Comparison of ENCODE assay signal across 19 mouse cellular contexts in the genomic region with DNA sequence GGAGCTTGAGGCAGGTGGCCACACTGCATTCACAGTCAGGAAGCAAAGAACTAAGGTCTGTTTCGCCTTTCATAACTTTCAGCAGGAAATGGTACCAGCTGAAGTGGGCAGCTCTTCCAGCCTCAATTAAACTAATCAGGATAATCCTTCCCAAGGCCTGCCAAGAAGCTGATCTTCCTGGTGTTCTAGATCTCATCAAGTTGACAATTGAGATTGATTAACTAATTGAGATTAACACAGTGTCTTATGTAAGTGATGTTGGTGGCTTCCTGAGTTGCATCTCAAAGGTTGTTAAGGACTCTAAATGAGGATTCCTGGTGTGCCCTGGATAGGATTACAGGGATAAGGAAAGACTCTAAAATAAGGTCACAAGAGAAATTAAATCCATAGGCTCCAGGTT.
"Had no signal": no experiment of that assay in that cellular context is flagged by ENCODE, and none has a peak within 500 bp of the region (broad histone marks: within the 10 kb centered on the region; RNA-seq: fewer than 3 reads in every experiment).

No protein-coding gene starts in this region.

- DNase-seq: gastrocnemius, postnatal 25 days; heart, adult 18-20 months; heart, postnatal 14 days; heart, postnatal 36 days; layer of hippocampus, adult 9-11 months; liver; liver, embryonic 13.5 days had no signal

- H3K9me3 ChIP-seq: heart, embryonic 10.5 days; heart, embryonic 13.5 days; heart, embryonic 15.5 days; hindbrain, embryonic 13.5 days; hindbrain, embryonic 15.5 days; limb, embryonic 10.5 days; limb, embryonic 12.5 days; liver, embryonic 13.5 days; liver, embryonic 15.5 days had no signal

- H3K36me3 ChIP-seq: heart, embryonic 10.5 days; heart, embryonic 13.5 days; heart, embryonic 15.5 days; hindbrain, embryonic 13.5 days; hindbrain, embryonic 15.5 days; limb, embryonic 10.5 days; limb, embryonic 12.5 days; liver, embryonic 13.5 days; liver, embryonic 15.5 days had no signal

- H3K4me3 ChIP-seq: heart, embryonic 10.5 days; heart, embryonic 13.5 days; heart, embryonic 15.5 days; hindbrain, embryonic 13.5 days; hindbrain, embryonic 15.5 days; left cerebral cortex, adult 2 months; limb, embryonic 10.5 days; limb, embryonic 12.5 days; liver, embryonic 13.5 days; liver, embryonic 15.5 days had no signal

- H3K4me1 ChIP-seq: heart, embryonic 10.5 days; heart, embryonic 13.5 days; heart, embryonic 15.5 days; limb, embryonic 10.5 days; liver, embryonic 13.5 days; liver, embryonic 15.5 days had no signal

- H3K27me3 ChIP-seq: liver, embryonic 13.5 days; liver, embryonic 15.5 days had no signal

- H3K27ac ChIP-seq: heart, embryonic 10.5 days; heart, embryonic 13.5 days; heart, embryonic 15.5 days; hindbrain, embryonic 13.5 days; hindbrain, embryonic 15.5 days; hindbrain, postnatal 0 days; left cerebral cortex, adult 2 months; limb, embryonic 10.5 days; limb, embryonic 12.5 days; liver, embryonic 13.5 days; liver, embryonic 15.5 days had no signal

- H3K4me2 ChIP-seq: heart, embryonic 13.5 days; heart, embryonic 15.5 days; hindbrain, embryonic 13.5 days; hindbrain, embryonic 15.5 days; limb, embryonic 12.5 days; liver, embryonic 11.5 days; liver, embryonic 13.5 days; liver, embryonic 15.5 days had no signal

- H3K9ac ChIP-seq: heart, embryonic 13.5 days; heart, embryonic 15.5 days; hindbrain, embryonic 13.5 days; hindbrain, embryonic 15.5 days; limb, embryonic 12.5 days; liver, embryonic 13.5 days; liver, embryonic 15.5 days had no signal

- ATAC-seq: hindbrain, postnatal 0 days; intestine, embryonic 16.5 days had no signal
